Mouse (Mus musculus) CD4-positive naive resting alpha-beta T cell, adult 76 days (primary cell): ENCODE data around the gene Ccdc90b. TPM values are rescaled to one million over a fixed set of nuclear protein-coding genes. Genes with fewer than 3 reads are reported as not detected.

Experiments used
- total RNA-seq: library from RNA; stranded (reverse); gene quantifications from one replicate; pipeline ENCODE4 v1.2.4, GENCODE M21; 2023

Gene Ccdc90b
- 8.0 TPM for total RNA-seq

GRCm38 (mm10) chr7:92560986-92561876 is at the start of gene Ccdc90b:
TSS of gene Ccdc90b (plus strand) at chr7:92561149.

Other genes starting within 250 kb of the Ccdc90b start
- gene Ankrd42, start 76.0 kb downstream of the Ccdc90b start, total RNA-seq, result 0.32 TPM
- gene Pcf11, start 108.8 kb downstream of the Ccdc90b start, total RNA-seq, result 273 TPM
- gene Rab30, start 180.5 kb downstream of the Ccdc90b start, total RNA-seq, result 7.7 TPM